Mouse (Mus musculus) megakaryocyte progenitor cell, adult 5-6 weeks (primary cell): ENCODE results near the gene Ccno. TPM values are rescaled to one million over a fixed set of nuclear protein-coding genes. Genes with fewer than 3 reads are reported as not detected.

Experiments
- ATAC-seq: replicated peaks from 2 replicates; pipeline ENCODE4 v1.8.0; 2016; ENCODE audit warnings: mild to moderate bottlenecking, moderate TSS enrichment, inconsistent platforms; ENCODE audit not compliant: poor library complexity
- total RNA-seq, 2 experiments: library from RNA; stranded (forward) in 1 of 2; stranded (reverse) in 1 of 2; fragments of 157-497, 149-512 nt in 1 of 2; fragments of 200-1000 nt in 1 of 2; gene quantifications; 2 replicates each; pipeline versions ENCODE4 v1.2.3 to v1.2.4; 2015 to 2017

Ccno gene
- total RNA-seq (2015) (1.5 and 2.1 TPM in 2 replicates), total RNA-seq (2017) (1.4 and 1.6 TPM in 2 replicates)

- peak; percentile 81 for ATAC-seq
Observed at GRCm38 (mm10) chr13:112987532-112987943, at the start of gene Ccno. Gene Ccno (plus strand): TSS chr13:112987802.

GRCm38 (mm10) chr13:112938130-112938529 is 49.5 kb upstream of the Ccno start:
- ATAC-seq: no peak

GRCm38 (mm10) chr13:112941879-112942330 is 45.7 kb upstream of the Ccno start:
- ATAC-seq: peak; percentile 68

- ATAC-seq: no peak
Observed at GRCm38 (mm10) chr13:112945312-112945711, 42.3 kb upstream of the Ccno start.

GRCm38 (mm10) chr13:112945900-112946299 is 41.7 kb upstream of the Ccno start:
- peak; percentile 75 for ATAC-seq

GRCm38 (mm10) chr13:112954067-112954466 is 33.5 kb upstream of the Ccno start:
- no peak for ATAC-seq

GRCm38 (mm10) chr13:112963081-112963480 is 24.5 kb upstream of the Ccno start:
- no peak for ATAC-seq

GRCm38 (mm10) chr13:112964421-112964820 is 23.2 kb upstream of the Ccno start:
- ATAC-seq: no peak

GRCm38 (mm10) chr13:112967267-112967666 is 20.3 kb upstream of the Ccno start:
- ATAC-seq: no peak

GRCm38 (mm10) chr13:112976720-112977119 is 10.9 kb upstream of the Ccno start:
- peak; percentile 68 for ATAC-seq

- no peak for ATAC-seq
Observed at GRCm38 (mm10) chr13:112985605-112986450, 1.8 kb upstream of the Ccno start.

- no peak for ATAC-seq
Observed at GRCm38 (mm10) chr13:112986451-112986950, 1.1 kb upstream of the Ccno start.

GRCm38 (mm10) chr13:112987991-112988390 is 389 bp downstream of the Ccno start:
- ATAC-seq: no peak; the same call in 1 of the 2 replicates

- ATAC-seq: no peak
Observed at GRCm38 (mm10) chr13:112988866-112989265, 1.3 kb downstream of the Ccno start.

GRCm38 (mm10) chr13:112989541-112989940 is 1.9 kb downstream of the Ccno start:
- ATAC-seq: 0 out of 2 replicates have a peak, but pooled peaks have one; percentile 2

GRCm38 (mm10) chr13:112990346-112990745 is 2.7 kb downstream of the Ccno start:
- peak; percentile 51 for ATAC-seq

- ATAC-seq: no peak
Observed at GRCm38 (mm10) chr13:112993531-112994152, 6.0 kb downstream of the Ccno start, which contains the start of gene Mcidas. Gene Mcidas (plus strand): TSS chr13:112993845.

GRCm38 (mm10) chr13:112994191-112994590 is 6.6 kb downstream of the Ccno start:
- peak; percentile 66 for ATAC-seq

- ATAC-seq: no peak
Observed at GRCm38 (mm10) chr13:112996407-112996806, 8.8 kb downstream of the Ccno start.

GRCm38 (mm10) chr13:112997369-112997768 is 9.8 kb downstream of the Ccno start:
- no peak for ATAC-seq

GRCm38 (mm10) chr13:112998427-112999201 is 11.0 kb downstream of the Ccno start:
- peak; percentile 40 for ATAC-seq
